Mouse (Mus musculus) heart, embryonic 14.5 days (tissue): ENCODE measurements at regions not wholly inside any gene's neighbourhood (a gene's known extent, or its start where the extent isn't known, plus 50 kb on each side); places are given as distances from the start of the nearest gene placed in this dataset.

Experiments
- ATAC-seq: fragments of 200-750 bp; cut with Nextera tagmentation; 2 replicates; pipeline ENCODE4 v1.8.0; 2017; ENCODE audit warnings: low read depth, moderate TSS enrichment; ENCODE audit not compliant: insufficient number of reproducible peaks, insufficient read depth, low FRiP score
- H3K27ac ChIP-seq, 2 experiments: fragments of 200-500 bp in 1 of 2; fragments of 300-500 bp in 1 of 2; sonication (generic) in 1 of 2; replicated peaks in 1 of 2; 2 replicates each; pipeline ENCODE4 v1.5.1; 2012 to 2014; ENCODE audit warnings: low read depth in 2 of 2, low read length in 2 of 2, control low read depth in 1 of 2, mild to moderate bottlenecking in 1 of 2, mixed read lengths in 1 of 2; ENCODE audit not compliant: control insufficient read depth in 1 of 2, insufficient read depth in 1 of 2
- H3K27me3 ChIP-seq: fragments of 300-500 bp; sonication (generic); 2 replicates; pipeline ENCODE4 v1.6.1; 2014; ENCODE audit warnings: mild to moderate bottlenecking, low read length, control low read depth; ENCODE audit not compliant: control insufficient read depth, insufficient read depth
- H3K36me3 ChIP-seq: fragments of 300-500 bp; sonication (generic); 2 replicates; pipeline ENCODE4 v1.6.1; 2014; ENCODE audit warnings: mild to moderate bottlenecking, control low read depth, low read length, mixed read lengths; ENCODE audit not compliant: control insufficient read depth, insufficient read depth
- H3K4me1 ChIP-seq, 2 experiments: fragments of 200-500 bp in 1 of 2; fragments of 300-500 bp in 1 of 2; sonication (generic) in 1 of 2; 2 replicates each; pipeline ENCODE4 v1.6.1; 2012 to 2014; ENCODE audit warnings: low read length in 2 of 2, control low read depth in 1 of 2, mixed read lengths in 1 of 2; ENCODE audit not compliant: control insufficient read depth in 2 of 2, insufficient read depth in 2 of 2
- H3K4me2 ChIP-seq: fragments of 300-500 bp; sonication (generic); 2 replicates; pipeline ENCODE4 v1.6.1; 2014; ENCODE audit warnings: mild to moderate bottlenecking, low read length
- H3K4me3 ChIP-seq, 2 experiments: fragments of 200-500 bp in 1 of 2; fragments of 300-500 bp in 1 of 2; sonication (generic) in 1 of 2; 2 replicates each; pipeline ENCODE4 v1.5.1; 2012 to 2014; ENCODE audit warnings: low read length in 2 of 2, mild to moderate bottlenecking in 2 of 2, control low read depth in 1 of 2, low read depth in 1 of 2, moderate library complexity in 1 of 2; ENCODE audit not compliant: control insufficient read depth in 1 of 2, insufficient read depth in 1 of 2
- H3K9ac ChIP-seq: fragments of 300-500 bp; sonication (generic); 2 replicates; pipeline ENCODE4 v1.6.1; 2014; ENCODE audit warnings: mild to moderate bottlenecking, low read length
- H3K9me3 ChIP-seq: fragments of 300-500 bp; sonication (generic); 2 replicates; pipeline ENCODE4 v1.6.1; 2016; ENCODE audit warnings: low read length, control low read depth; ENCODE audit not compliant: control insufficient read depth
- WGBS: fragments of 180-500 bp; shearing (Covaris S2); extraction: QIAGEN DNeasy Blood & Tissue Kit; methylation state at CpG from one replicate; pipeline ENCODE4 v1.1.7; 2014; 5-methylcytosine and 5-hydroxymethylcytosine counted together

DNA sequence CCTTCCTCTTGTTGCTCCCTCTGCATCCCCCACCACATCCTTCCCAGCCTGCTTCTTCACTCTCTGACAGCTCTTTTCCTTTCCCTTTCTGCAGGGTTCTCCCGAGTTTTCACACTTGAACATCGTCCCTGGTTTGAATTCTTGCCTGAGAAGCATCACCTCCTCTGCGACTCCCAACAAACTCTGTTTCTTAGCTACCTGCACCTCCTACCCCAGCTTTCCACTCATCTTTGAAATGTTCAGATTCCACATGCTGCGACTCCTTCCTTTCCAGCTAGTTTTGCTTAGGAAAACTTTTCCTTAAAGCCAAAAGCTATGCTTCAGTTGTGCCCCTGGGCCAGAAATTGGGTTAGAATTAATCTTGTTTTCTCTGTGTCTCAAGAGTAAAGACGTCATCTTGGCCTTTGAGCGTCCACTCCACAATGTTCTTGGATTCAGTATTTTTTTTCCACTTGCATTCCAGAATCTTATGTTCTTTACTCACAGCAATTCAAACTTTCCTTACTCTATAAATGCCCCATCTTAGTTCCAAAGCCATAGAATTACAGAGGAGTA lies 317.3 kb upstream of the Hnrnpa3 start:
- Histone ChIP-seq H3K9me3 (no peaks in the 10 kb centered on the region), H3K4me1 (no peaks in the 10 kb centered on the region), H3K9ac (no peak overlapping the region), H3K4me3 (no peak overlapping the region), H3K27me3 (no peaks in the 10 kb centered on the region), H3K36me3 (no peaks in the 10 kb centered on the region), H3K27ac (no peak overlapping the region), H3K4me2 (no peak overlapping the region)
- 61% methylated on average over 6 of the region's 6 CpGs for WGBS
- no peak for ATAC-seq

DNA sequence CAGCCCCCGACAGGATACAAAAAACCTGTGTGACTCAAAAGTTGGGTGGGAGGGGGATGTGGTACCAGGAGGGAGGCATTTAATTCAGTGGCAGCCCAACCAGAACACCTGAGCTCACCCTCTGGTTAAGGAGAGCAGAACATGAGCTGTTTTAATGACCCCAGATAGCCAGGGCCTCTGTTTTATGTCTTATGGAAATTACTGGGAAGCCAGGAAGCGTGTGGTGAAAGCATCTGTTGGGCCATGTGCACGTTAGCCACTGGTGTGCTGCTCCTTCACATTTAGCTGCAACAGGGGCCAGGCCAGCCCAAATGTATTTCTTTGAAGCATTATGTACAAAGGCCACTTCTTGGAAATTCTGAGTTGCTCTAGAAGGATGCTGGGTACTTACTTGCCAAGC lies 308.2 kb upstream of the Hnrnpa3 start:
- Histone ChIP-seq H3K27ac (no peak overlapping the region), H3K4me3 (no peak overlapping the region), H3K9me3 (no peaks in the 10 kb centered on the region), H3K4me1 (no peaks in the 10 kb centered on the region), H3K36me3 (no peaks in the 10 kb centered on the region), H3K9ac (no peak overlapping the region), H3K4me2 (no peak overlapping the region), H3K27me3 (no peaks in the 10 kb centered on the region)
- ATAC-seq, result no peak
- WGBS, result 54% methylated on average over 3 of the region's 3 CpGs

DNA sequence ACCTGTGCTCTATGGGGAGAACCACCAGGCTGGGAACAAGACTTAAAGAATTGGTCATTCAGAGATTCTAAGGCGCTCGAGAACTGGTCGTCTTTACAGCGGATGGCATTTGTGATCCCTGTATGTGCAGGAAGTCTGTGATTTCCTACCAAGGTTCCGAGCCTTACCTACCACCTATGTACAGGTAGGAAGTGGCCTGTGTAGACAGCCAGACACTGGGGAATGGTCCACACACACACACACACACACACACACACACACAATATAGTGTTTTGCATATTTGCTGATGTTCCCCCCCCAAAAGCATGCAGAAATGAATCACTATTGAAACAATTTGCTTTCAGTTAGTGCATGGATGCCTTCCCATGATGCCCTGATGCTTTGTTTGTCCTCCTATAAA lies 307.1 kb upstream of the Hnrnpa3 start:
- no peak for ATAC-seq
- no peaks in the 10 kb centered on the region for H3K36me3 ChIP-seq
- no peak overlapping the region for H3K27ac ChIP-seq
- 88% methylated on average over 5 of the region's 5 CpGs for WGBS
- H3K4me1 ChIP-seq, result no peaks in the 10 kb centered on the region
- no peak overlapping the region for H3K9ac ChIP-seq
- H3K27me3 ChIP-seq, result no peaks in the 10 kb centered on the region
- no peak overlapping the region for H3K4me2 ChIP-seq
- H3K9me3 ChIP-seq, result no peaks in the 10 kb centered on the region
- H3K4me3 ChIP-seq, result no peak overlapping the region

DNA sequence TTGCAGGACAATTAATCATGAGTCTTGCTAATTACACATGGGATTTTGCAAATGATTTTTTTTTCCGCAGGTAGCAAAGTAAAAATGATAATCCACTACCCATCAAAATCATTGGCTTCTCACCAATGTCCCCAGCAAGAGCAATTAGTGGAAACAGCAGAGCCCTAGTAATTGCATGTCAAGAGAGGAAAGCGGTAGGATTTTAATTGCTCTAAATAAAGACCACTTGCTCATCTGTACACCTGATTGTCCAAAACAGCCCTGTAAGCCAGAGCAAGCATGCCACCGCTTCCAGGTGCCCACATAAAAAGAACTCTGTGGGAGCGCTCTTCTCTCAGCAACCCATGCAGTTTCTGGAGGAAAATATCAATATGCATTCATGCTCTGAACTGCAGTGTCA lies 306.5 kb upstream of the Hnrnpa3 start:
- 90% methylated on average over 4 of the region's 4 CpGs for WGBS
- Histone ChIP-seq H3K9me3 (no peaks in the 10 kb centered on the region), H3K9ac (no peak overlapping the region), H3K27ac (no peak overlapping the region), H3K27me3 (no peaks in the 10 kb centered on the region), H3K4me3 (no peak overlapping the region), H3K4me1 (no peaks in the 10 kb centered on the region), H3K36me3 (no peaks in the 10 kb centered on the region), H3K4me2 (no peak overlapping the region)
- ATAC-seq, result no peak

- H3K36me3 ChIP-seq, result no peaks in the 10 kb centered on the region
- H3K9ac ChIP-seq, result no peak overlapping the region
- H3K27ac ChIP-seq, result no peak overlapping the region
- no peaks in the 10 kb centered on the region for H3K4me1 ChIP-seq
- no peaks in the 10 kb centered on the region for H3K9me3 ChIP-seq
- H3K4me3 ChIP-seq, result no peak overlapping the region
- ATAC-seq, result no peak
- no peak overlapping the region for H3K4me2 ChIP-seq
- 61% methylated on average over 8 of the region's 8 CpGs for WGBS
- H3K27me3 ChIP-seq, result no peaks in the 10 kb centered on the region
Observed at GRCm38 (mm10) chr2:75356691-75357375, 302.2 kb upstream of the Hnrnpa3 start.

GRCm38 (mm10) chr2:75357516-75357915 lies 301.5 kb upstream of the Hnrnpa3 start:
- Histone ChIP-seq H3K27ac (no peak overlapping the region), H3K9ac (no peak overlapping the region), H3K9me3 (no peaks in the 10 kb centered on the region), H3K4me3 (no peak overlapping the region), H3K36me3 (no peaks in the 10 kb centered on the region), H3K27me3 (no peaks in the 10 kb centered on the region), H3K4me2 (no peak overlapping the region), H3K4me1 (no peaks in the 10 kb centered on the region)
- 69% methylated on average over 2 of the region's 2 CpGs for WGBS
- no peak for ATAC-seq

GRCm38 (mm10) chr2:75360936-75361335 lies 298.1 kb upstream of the Hnrnpa3 start:
- WGBS, result 70% methylated on average over 3 of the region's 3 CpGs
- no peak for ATAC-seq
- H3K9me3 ChIP-seq, result no peaks in the 10 kb centered on the region
- H3K9ac ChIP-seq, result no peak overlapping the region
- H3K36me3 ChIP-seq, result no peaks in the 10 kb centered on the region
- H3K4me2 ChIP-seq, result no peak overlapping the region
- H3K27me3 ChIP-seq, result no peaks in the 10 kb centered on the region
- H3K4me3 ChIP-seq, result no peak overlapping the region
- H3K4me1 ChIP-seq, result no peaks in the 10 kb centered on the region
- no peak overlapping the region for H3K27ac ChIP-seq

DNA sequence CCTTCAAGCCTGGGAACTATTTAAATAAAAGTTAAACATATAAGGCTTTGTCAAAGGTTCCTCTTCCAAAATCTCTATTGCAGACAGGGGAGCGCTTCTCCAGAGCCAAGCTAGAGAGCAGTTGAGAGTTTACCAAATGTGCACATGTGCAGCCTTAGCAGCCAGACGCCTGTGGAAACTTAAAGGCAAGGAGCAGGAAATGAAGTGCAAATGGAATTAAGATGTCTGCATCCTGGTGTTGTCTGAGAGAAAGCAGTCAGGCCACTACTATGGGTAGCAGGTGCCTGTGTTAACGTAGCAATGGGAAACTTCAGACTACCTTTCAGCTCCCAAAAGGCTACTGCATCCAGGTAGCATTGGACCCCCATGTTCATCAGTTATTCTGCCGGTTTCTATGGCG lies 282.4 kb upstream of the Hnrnpa3 start:
- WGBS, result 76% methylated on average over 5 of the region's 5 CpGs

More for the DNA sequence above, 282.4 kb upstream of the Hnrnpa3 start:
- Histone ChIP-seq H3K4me2 (no peak overlapping the region), H3K27me3 (no peaks in the 10 kb centered on the region), H3K9ac (no peak overlapping the region), H3K36me3 (no peaks in the 10 kb centered on the region), H3K4me3 (no peak overlapping the region), H3K9me3 (no peaks in the 10 kb centered on the region), H3K4me1 (no peaks in the 10 kb centered on the region), H3K27ac (no peak overlapping the region)
- ATAC-seq, result no peak
